Mouse (Mus musculus) stomach, adult 2 months (tissue): ENCODE data around the gene Dtx4. TPM values are rescaled to one million over a fixed set of nuclear protein-coding genes. Genes with fewer than 3 reads are reported as not detected.

ENCODE experiments used
- polyA plus RNA-seq: library from polyadenylated mRNA; depleted of rRNA; stranded (reverse); fragments of >200 nt; gene quantifications from 2 replicates; pipeline ENCODE4 v1.2.3, GENCODE M21; 2012; rRNA removed

Gene Dtx4
- polyA plus RNA-seq: 6.6 and 7.1 TPM in 2 replicates

GRCm38 (mm10) chr19:12501370-12502347 is at the start of gene Dtx4:
TSS of gene Dtx4 (minus strand) at chr19:12501454.

GRCm38 (mm10) chr19:12545440-12545839 is 44.2 kb upstream of the Dtx4 start, which contains the start of gene Fam111a:
TSS of gene Fam111a (plus strand) at chr19:12545740.

GRCm38 (mm10) chr19:12460282-12461249 is 40.7 kb downstream of the Dtx4 start, which contains the start of gene Mpeg1:
TSS of gene Mpeg1 (plus strand) at chr19:12460779.

GRCm38 (mm10) chr19:12427605-12428004 is 73.6 kb downstream of the Dtx4 start, which contains the start of gene Pfpl:
TSS of gene Pfpl (plus strand) at chr19:12427905.

DNA sequence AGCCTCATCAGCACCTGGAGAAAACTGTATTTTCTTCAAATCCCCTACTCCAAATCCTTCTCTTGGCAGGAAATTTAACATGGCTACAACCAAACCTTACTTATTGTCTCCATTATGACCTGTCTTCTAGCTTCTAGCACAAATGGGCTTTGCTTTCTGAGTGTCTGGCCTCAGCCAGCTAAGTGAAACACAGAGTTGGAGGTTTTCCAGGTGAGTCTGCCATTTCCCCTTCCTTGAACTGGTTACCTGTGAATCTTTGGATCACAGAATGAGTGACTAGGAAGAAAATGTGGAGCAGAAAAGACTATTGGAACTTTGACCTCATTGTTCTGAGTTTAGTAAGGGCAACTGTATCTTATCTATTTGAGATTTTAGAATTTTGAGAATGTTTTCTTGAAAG is 83.9 kb downstream of the Dtx4 start, which contains the start of gene Olfr1441:
TSS of gene Olfr1441 (plus strand) at position 73 of the 400 bp plus-strand sequence.

Other genes with a start within 250 kb of the Dtx4 start
- gene Olfr235, start 240.4 kb downstream of the Dtx4 start, polyA plus RNA-seq: not detected in 2 replicates
- gene Olfr1434, start 221.6 kb downstream of the Dtx4 start, polyA plus RNA-seq: not detected in 2 replicates
- not detected in 2 replicates for gene Olfr1436, start 202.3 kb downstream of the Dtx4 start, polyA plus RNA-seq
- gene Olfr1437, start 176.4 kb downstream of the Dtx4 start, polyA plus RNA-seq: not detected in 2 replicates
- gene Olfr1438-ps1, start 165.5 kb downstream of the Dtx4 start, polyA plus RNA-seq: not detected in 2 replicates
- gene Olfr1440, start 114.2 kb downstream of the Dtx4 start, polyA plus RNA-seq: not detected in 2 replicates
- not detected in 2 replicates for gene Olfr1441, start 84.0 kb downstream of the Dtx4 start, polyA plus RNA-seq
- gene Pfpl, start 73.5 kb downstream of the Dtx4 start, polyA plus RNA-seq: not detected in 2 replicates
- 0.64 and 0.75 TPM in 2 replicates for gene Mpeg1, start 40.7 kb downstream of the Dtx4 start, polyA plus RNA-seq
- 0.18 and 0.34 TPM in 2 replicates for gene Fam111a, start 44.3 kb upstream of the Dtx4 start, polyA plus RNA-seq
- 0.06 TPM in 1 of 2 replicates, not detected in the other for gene Gm4952, start 98.5 kb upstream of the Dtx4 start, polyA plus RNA-seq
- not detected in 2 replicates for gene Glyat, start 131.9 kb upstream of the Dtx4 start, polyA plus RNA-seq
- not detected in 2 replicates for gene Olfr1442, start 169.0 kb upstream of the Dtx4 start, polyA plus RNA-seq
- gene Olfr1443, start 176.7 kb upstream of the Dtx4 start, polyA plus RNA-seq: not detected in 2 replicates
- gene Keg1, start 194.3 kb upstream of the Dtx4 start, polyA plus RNA-seq: not detected in 2 replicates